Mouse (Mus musculus): ENCODE results near the gene Plekhg2.

DNA sequence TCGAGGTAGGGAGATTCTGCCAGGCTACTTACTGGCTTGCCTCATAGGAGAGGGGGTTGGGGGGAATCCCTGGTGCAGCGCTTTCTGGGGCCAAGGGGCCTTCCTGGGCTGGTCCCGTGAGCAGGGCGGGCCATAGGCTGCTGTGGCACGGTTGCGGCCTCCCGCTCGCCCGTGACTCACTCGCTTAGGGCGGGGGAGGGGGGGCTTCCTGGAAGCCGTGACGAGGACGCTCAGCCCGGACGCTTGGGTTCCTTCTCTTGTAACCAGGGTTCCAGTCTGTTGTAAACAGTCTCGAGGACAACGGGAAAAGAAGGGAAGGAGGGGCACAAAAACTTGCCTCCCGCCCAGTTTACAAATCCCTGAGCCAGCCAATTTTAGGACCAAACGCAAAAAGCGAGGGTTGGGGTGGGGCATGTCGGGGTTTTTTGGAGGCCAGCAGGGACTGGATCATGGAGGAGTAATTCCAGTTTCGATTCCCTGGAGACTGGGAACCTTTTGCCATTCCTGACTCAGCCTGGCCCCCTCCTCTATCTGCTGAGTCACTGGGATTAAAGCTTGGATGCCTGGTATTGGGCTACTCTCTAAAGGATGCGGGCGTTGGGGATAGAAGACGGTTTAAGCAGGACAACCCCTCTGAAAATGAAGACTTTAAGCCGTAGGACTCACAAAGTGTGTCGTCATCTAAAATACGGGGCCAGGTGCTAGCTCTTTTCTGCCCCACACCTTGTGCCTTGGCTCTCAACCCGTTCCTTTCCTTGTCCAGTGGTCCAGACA is 8.8 kb upstream of the Plekhg2 start:
- TF ChIP-seq CTCF (IDR thresholded peaks at IDR 0.05; ENCODE audit: insufficient read depth, low read depth, low read length) = no peak
- no peak for TF ChIP-seq POLR2A (IDR thresholded peaks at IDR 0.05; ENCODE audit: insufficient read depth, low read depth, low read length)
